Mouse (Mus musculus) skeletal muscle tissue, adult 2 months (tissue): ENCODE data around the gene Ptk7.
"Not testable (repeated sequence)": the region's sequence is repeated elsewhere in the genome, so short reads cannot be mapped to it uniquely, and the experiment has no call there.

Experiments
- DNase-seq: peaks from one replicate; pipeline ENCODE4 v3.0.0-alpha.2; 2012; ENCODE audit warnings: low read depth, low spot score

Ptk7 gene

GRCm38 (mm10) chr17:46557321-46557720, 72.0 kb downstream of the Ptk7 start:
- not testable (repeated sequence) for DNase-seq

GRCm38 (mm10) chr17:46556584-46556945, 72.7 kb downstream of the Ptk7 start:
- no peak for DNase-seq

- peak; percentile 97 for DNase-seq
Measured at GRCm38 (mm10) chr17:46555673-46556583, 73.4 kb downstream of the Ptk7 start, which contains the start of gene Srf. TSS of gene Srf (minus strand) at chr17:46556175.

GRCm38 (mm10) chr17:46554977-46555672, 74.2 kb downstream of the Ptk7 start:
- DNase-seq, result no peak

GRCm38 (mm10) chr17:46554646-46554976, 74.7 kb downstream of the Ptk7 start:
- no peak for DNase-seq

- DNase-seq, result no peak
Measured at GRCm38 (mm10) chr17:46553926-46554325, 75.4 kb downstream of the Ptk7 start.

GRCm38 (mm10) chr17:46553469-46553868, 75.8 kb downstream of the Ptk7 start:
- DNase-seq, result no peak

- peak; percentile 95 for DNase-seq
Measured at GRCm38 (mm10) chr17:46552841-46553423, 76.4 kb downstream of the Ptk7 start.

- no peak for DNase-seq
Measured at GRCm38 (mm10) chr17:46552151-46552550, 77.2 kb downstream of the Ptk7 start.

- DNase-seq, result no peak
Measured at GRCm38 (mm10) chr17:46551369-46551768, 77.9 kb downstream of the Ptk7 start.

- DNase-seq, result no peak
Measured at GRCm38 (mm10) chr17:46550904-46551303, 78.4 kb downstream of the Ptk7 start.

GRCm38 (mm10) chr17:46549642-46550041, 79.7 kb downstream of the Ptk7 start:
- DNase-seq, result no peak

- DNase-seq, result no peak
Measured at GRCm38 (mm10) chr17:46549193-46549592, 80.1 kb downstream of the Ptk7 start.

- no peak for DNase-seq
Measured at GRCm38 (mm10) chr17:46548741-46549140, 80.6 kb downstream of the Ptk7 start.

GRCm38 (mm10) chr17:46547923-46548322, 81.4 kb downstream of the Ptk7 start:
- DNase-seq, result no peak

- DNase-seq, result no peak
Measured at GRCm38 (mm10) chr17:46546995-46547394, 82.3 kb downstream of the Ptk7 start.

GRCm38 (mm10) chr17:46546591-46546990, 82.7 kb downstream of the Ptk7 start:
- DNase-seq, result no peak

GRCm38 (mm10) chr17:46545813-46546564, 83.3 kb downstream of the Ptk7 start, which contains the start of gene Cul9:
TSS of gene Cul9 (minus strand) at chr17:46546388.
- peak; percentile 70 for DNase-seq

GRCm38 (mm10) chr17:46543661-46544060, 85.6 kb downstream of the Ptk7 start:
- no peak for DNase-seq

- DNase-seq, result peak; percentile 66
Measured at GRCm38 (mm10) chr17:46525579-46526307, 103.6 kb downstream of the Ptk7 start.

GRCm38 (mm10) chr17:46525065-46525464, 104.2 kb downstream of the Ptk7 start:
- no peak for DNase-seq
